Mouse (Mus musculus) brain, adult 2 months (tissue): ENCODE results near the gene Hemk1.

Source experiments
- DNase-seq: peaks from one replicate; pipeline ENCODE4 v3.0.0; 2011; ENCODE audit warnings: low read depth, low spot score

Gene Hemk1

DNA sequence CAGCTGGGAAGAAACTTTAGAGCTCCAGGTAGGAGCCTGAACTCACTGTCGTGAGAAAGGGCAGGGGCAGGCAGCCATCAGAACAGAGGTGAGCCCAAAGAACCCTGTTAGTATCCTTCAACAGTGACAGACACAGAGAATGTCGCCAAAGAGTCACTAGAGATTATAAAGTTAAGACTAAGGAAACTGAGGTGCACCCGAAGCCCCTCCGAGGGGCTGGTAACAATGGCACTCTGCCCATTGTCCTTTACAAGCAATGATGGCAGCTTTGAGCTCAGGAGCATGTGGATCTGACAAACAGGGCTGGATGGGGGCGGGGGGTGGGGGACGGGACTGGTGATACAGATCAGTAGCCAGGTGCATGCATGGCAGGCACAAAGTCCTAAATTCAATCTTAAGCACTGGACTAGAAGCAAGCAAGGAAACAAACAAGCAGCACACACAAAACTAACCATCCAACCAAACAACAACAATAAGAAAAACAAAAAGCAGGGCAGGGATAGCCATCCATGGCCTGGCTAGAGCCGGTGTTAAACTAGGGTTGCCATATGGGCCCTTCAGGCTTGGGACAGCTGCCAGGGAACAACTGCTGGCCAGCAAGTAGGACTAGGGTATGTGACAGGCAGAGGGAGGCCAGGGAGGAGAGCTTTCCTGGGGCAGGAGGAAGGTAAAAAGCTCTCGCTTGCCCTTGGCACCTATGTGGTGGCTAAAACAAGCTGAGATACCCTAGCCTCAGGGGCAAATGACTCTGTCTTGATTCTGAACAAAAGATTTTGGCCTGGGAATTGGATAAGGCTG is 5.2 kb upstream of the Hemk1 start:
- DNase-seq: peak; percentile 96

DNA sequence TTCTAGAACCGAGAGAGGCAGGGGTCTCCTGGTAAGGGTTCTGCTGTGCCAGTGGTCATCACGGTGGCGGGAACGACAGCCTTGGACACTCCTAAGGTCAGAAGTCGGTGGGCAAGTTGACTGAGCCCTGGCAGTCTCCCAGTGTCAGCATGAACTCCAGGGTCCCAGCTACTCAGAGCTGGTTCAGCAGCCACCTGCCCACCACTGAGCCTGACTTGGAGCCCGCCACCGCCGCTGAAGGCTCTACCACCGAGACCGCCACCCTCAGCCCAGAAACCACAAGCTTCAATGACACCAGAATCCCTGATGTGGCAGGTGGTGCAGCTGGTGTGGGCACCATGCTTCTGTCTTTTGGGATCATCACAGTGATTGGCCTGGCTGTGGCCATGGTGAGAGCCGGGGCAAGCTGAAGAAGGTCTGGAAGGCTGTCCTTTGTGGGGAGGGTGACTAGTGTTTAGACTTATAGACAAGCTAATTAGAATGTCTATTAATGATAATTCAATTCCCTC is 4.1 kb upstream of the Hemk1 start:
- no peak for DNase-seq

DNA sequence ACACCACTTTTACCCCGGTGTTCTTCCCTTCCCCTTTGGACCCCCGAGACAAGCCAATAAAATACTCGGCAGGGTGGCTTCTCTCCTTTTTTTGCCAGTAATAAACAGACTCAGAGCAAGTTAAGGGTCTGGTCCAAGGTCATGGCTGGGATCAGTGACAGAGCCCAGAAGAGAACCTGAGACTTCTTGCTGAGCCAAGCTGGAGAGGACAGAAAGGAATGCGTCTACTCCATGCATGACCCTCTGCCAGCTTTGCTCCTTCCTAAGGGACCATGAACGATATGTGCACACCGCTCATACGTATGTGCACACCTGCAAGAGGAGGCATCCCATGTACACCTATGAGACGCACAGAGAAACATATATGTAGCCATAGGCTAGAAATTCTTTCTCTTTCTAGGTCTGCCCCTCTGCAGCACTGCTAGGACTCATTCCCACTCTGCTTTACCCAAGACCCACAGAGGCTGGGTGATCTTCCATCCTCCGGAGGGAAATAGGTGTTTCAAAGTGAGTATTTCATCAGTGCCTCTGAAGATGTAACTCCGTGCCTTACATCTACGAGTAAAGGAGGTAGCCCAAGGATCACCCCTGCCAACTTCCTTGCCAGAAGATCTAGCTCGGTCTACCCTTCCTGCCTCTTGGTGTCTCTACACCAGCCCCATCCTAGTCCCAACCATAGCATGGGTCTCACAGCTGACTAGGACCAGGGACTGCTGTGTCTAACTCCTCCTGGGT is 2.9 kb upstream of the Hemk1 start:
- no peak for DNase-seq

DNA sequence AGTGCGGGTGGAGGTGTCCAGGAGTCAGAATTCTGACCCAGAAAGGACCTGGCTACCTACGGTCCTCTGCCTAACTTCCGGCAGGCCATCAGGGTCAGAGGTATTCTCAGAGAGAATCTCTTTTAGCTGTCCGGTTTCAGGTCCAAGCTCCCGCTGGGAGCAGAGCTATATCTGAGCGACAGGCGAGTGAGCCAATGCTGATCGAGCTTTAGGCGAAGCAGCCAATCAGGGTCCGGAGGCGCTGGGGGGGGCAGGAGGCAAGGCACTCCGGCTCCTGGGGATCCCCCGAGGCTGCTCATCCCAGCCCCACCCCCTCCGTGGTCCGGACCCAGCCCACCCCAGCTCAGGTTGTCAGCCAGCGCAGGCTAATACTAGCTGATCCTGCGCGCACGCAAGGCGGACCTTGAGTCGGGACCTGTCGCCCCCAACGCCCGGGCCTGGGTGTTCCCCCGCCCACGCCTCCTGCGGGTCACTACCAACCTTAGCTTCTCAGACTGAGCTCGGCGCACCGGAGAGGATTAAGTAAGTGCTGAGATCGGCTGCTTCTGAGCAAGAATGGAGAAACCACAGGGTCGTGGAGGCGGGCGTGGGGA is 2.2 kb upstream of the Hemk1 start, which contains the start of gene 6430571L13Rik:
Gene 6430571L13Rik, plus strand, starts transcription at position 336 of the 593 bp plus-strand sequence.
- DNase-seq: peak; percentile 99

DNA sequence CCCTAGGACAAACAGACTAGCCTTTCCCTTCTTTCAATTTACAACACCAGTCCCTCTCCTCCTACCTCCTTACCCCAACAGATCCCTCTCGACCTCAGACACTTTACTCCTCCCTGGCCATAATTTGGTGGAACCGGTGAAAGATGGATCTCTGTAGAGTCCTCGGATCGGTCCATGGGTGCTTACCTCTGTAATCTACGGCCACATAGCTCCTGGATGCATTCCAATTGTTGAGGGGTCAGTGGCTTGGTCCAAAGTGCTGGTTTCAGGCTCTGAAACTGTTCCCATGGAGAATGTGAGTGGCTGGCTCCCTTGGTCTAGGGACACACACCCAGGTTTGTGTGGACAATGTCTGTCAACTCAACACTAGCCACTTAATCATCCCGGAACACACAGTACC is 1.8 kb downstream of the Hemk1 start:
- no peak for DNase-seq

DNA sequence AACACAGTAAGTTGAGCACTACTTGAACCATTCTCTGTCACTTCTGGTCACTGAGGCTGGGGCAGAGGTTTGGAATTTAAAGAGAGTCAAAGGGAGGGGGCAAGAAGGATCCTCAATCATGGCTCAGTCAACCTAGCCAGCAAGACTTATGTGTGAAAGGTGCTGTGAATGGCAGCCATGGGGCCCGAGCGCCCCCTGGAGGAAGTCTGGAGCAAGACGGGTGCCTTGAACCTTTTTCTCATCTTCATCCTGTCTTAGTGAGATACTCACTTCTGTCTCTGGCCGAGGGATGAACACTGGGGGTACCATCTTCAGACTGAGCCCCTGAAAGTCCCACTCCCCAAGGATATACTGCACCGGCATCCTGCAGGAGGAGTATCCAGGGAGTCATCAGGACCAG is 2.2 kb downstream of the Hemk1 start:
- DNase-seq: peak; percentile 78

DNA sequence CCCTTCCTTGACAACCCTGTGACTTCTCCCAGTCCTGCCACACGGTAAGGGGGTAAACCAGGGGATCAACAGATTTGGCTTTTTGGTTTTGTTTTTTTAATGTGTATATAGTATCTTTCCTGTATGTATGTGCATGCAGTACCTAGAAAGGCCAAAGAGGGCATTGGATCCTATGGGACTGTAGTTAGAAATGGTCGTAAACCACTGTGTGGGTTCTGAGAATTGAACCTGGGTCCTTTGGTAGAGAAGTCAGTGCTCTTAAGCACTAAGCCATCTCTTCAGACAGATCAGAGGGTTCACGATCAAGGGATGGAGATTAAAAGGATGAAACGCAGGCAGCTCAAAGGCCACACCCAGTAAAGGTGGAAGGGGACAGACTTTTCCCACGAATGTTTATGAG is 3.1 kb downstream of the Hemk1 start:
- no peak for DNase-seq

DNA sequence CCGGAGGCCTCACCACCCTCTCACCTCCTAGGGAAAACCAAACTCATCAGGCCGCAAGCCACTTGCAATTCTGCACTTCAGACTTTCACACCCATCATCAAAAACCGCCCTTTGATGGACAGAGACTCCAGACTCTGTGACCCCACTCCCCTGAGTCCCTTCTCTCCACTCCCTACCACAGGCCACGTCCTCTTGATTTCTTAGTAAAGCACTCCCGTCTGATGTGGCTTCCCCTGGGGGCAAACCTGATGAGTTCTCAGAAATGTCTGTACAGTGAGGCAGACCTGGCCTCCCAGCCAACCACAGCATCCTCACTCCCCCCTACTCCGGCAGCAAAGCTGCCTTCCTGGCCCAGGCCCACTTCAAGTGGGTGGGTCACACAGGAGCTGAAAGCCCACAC is 3.8 kb downstream of the Hemk1 start:
- no peak for DNase-seq

DNA sequence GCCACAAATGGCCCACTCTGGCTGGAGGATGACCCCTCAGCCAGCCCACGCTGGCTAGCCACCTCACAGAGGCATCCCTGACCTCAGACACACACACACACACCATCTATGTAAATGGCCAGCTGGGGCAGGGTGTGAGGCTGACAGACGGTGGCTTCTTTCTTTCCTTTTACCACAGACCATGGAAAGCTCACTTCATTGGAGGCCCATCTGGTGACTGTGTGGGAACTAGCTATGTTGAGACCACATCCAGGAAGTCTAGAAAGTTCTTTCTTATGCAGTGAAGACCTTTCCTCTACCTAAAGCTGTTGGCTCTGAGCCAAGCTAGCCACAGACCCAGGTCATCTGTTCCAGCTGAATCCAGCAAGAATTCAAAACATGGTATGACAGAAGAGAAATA is 4.5 kb downstream of the Hemk1 start:
- DNase-seq: no peak

DNA sequence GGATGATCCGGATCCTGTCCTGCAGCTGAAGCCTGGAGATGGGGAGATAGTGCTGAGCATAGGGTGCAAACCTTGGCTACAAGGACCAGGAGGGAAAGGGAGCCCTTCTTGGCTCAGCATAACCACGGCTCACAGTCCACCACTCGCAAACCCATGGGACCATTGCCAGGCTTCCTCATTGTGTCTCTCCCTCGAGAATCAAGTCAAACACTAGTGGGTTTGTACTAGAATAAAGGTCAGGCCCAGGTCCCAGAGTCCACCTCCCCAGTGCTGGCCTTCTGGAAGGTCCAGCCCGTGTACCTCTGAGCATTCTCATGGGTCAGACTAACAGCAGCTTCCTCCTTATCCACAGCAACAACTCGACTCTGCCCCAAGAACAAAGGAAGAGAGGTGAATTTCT is 7.4 kb downstream of the Hemk1 start:
- DNase-seq: no peak

DNA sequence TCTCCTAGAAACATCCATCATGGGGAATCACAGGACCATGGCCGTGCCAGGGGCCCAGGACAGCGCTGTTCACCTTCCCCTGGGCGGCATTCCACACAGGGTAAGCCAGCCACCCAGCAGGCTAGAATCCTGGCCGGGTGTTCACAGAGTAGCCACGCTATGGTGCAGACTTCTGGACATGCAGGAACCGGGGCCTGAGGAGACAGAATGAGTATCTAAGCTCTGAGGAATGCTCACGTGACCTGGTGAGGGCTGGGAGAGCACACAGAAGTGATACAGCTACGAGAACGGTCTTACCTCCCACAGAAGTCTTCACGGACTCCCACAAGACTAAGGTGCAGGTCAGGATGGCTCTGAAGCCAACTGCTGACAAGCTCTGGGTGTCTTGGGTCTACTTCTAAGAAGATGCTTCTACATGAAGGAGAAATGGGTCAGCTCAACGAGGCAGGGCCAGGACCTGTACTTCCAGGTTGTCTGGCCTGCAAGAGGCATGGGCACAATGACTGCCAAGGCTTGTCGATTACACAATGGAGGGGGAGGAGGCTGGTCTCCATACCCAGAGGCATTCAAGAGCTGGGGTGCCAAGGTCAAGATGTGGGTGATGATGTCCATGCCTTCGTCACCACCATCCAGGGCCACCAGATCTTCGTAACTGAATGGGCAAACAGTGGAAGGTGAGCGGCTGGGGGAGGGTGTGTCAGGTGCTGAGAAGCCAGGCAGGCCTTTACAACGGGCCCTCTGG is 10.1 kb downstream of the Hemk1 start:
- no peak for DNase-seq

DNA sequence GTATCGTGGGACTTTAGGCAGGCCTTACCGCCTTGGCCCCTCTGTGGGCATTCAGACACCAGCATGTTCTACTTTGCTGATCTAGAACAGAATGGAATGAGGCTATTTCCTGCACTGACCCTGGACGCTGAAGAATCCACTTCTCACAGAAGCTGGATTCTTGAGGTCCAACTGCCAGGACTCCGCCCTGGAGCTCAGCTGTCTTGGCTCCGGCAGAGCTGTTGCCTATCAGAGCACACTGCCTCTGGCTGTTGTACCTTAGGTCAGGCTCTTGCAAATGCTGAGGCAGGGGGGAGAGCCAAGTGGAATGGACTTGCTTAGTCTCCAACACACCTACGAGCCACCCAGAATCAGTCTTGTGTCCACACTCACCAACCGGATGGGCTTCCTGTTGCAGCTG is 12.2 kb downstream of the Hemk1 start:
- DNase-seq: no peak

DNA sequence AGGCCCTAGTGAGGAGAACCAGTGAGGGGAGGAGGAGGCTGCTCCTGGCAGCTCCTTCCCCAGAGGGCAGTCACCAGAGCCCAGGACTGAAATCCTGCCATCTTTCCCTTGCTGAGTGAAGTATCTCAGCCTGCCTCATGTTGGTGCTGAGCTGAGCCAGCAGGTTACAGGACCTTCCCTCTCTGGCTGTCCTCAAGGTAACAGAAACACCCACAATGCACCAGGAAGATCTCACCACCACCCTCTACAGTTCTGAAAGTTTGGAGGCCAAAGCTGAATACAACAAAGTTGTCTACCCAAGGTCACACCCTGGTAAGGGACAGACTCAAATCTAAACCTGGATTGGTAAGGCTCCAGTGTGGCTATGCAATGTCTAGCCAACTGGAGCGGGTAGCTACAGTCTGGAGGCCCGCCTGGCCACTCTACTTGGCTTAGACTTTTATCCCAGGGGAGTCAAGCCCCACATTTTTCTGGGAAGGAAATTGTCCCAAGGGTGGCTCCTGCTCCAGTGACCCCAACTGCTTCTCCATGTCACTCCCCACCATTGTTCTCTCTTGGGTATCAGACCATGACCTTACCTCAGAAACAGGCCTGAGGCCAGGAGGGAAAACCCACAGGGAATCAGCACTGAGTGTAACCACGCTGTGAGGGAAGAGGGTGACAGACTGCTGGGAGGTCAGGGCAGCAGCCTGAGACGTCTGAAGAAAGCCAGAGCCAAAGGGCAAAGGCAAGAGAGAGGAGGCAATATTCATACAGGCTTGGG is 13.2 kb downstream of the Hemk1 start:
- no peak for DNase-seq

DNA sequence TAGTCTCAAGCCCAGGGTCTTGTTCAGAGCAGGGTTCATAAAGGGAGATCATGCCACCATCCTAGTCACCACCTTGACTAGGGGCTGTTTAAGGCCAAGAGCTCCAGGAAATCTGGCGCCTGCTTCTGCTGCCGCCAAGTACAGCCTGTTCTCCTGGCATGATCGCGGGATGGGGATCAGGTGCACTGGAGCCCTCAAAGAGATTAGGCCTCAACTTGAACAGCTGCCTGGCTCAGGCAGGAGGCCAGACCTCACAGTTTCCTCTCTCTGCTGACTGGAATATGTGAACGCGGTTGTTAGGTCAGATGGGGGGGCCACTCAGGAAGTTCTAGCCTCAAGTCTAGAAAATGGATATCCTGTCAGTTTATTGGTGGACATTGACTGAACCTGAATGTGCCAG is 14.6 kb downstream of the Hemk1 start:
- DNase-seq: peak; percentile 81

DNA sequence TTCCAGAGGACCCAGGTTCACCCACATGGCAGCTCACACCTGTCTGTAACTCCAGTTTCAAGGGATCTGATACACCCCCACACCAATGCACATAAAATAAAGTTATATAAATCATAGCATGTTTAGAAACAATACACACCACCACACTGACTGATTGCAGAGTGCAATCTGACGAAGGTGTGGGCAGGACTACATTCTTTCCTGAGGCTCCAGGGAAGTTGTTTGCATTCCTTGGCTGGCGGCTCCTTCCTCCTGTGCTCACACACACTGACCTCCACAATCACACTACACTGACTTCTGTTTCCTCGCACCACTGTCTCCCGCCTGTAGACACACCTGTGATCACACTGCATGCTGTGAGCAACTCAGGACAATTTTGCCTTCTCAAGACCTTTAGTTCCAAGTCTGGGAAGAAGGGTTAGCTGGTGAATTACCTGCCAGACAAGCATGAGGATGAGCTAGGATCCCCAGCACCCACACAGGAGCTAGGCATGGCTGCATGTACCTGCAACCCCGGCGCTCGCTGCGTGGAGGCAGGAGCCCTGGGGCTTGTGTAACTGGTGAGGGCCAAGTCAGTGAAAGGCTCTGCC is 15.6 kb downstream of the Hemk1 start:
- no peak for DNase-seq

DNA sequence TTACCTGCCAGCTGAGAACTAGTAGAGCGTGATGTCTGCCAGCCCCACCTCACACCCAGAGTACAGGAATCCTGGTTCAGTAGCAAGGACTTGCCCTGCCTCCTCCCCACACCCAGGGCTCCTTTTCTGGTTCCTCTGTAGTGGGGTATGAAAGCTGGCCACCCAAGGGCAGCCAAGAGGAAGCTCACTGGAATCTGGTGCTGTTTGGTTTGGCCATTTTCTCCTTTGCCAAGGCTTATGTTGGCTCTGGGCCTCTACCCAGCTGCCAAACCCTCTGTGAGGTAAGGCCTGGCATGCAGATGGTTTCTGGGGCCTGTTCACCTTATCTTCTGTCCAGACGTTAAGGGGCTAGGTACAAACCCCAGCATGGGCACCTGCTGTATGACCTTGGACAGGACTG is 22.4 kb downstream of the Hemk1 start:
- DNase-seq: no peak

DNA sequence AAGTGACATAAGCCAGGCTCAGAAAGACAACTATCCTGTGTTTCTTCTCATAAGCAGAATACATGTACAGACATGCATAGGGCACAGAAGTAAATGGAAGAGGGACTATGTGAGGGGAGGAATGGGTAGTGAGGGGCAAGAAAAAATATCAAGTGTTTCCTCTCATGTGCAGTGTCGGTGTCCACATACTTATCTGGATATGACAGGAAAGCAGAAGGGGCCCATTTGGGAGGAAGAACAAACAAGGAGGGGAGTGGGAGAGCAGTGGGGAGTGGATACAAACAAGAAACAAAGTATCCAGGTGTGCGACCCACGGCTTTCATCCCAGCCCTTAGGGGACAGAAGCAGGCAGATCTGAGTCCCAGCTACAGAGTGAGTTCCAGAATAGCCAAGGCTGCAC is 24.2 kb downstream of the Hemk1 start:
- DNase-seq: no peak

DNA sequence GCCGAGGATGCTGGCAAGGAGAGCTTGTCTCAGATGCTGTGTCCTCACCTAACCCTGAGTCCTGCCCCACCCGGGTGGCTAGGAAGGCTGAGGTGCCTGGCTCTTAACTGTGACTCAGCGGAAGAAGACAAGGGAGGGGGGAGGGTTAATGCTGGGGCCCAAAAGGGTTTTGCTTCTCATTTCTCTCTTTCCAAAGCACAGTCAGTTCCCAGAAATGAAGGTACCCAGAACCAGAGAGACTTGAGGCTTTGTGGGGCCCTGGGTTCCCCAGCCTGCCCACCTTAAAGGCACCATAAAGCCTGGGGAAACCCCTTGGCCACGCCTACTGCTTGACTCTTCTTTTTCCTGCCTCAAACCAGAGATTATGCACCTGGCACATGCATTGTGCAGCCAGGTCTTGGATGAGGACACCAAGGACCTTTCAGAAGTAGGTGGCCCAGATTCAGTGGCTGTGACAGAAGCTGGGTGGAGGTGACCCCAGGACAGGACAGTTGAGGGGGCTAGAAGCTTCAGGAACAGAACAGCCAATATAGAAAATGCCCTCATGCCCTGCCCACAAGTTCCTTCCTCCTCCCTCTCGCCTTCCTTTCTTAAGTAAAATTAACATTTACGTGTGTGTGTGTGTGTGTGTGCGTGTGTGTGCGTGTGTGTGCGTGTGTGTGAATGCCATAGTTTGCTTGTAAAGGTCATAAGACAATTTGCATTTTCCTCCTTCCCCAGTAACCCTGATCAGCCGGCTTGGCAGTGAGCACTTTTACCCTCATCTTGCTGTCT is 25.2 kb downstream of the Hemk1 start:
- peak; percentile 63 for DNase-seq

DNA sequence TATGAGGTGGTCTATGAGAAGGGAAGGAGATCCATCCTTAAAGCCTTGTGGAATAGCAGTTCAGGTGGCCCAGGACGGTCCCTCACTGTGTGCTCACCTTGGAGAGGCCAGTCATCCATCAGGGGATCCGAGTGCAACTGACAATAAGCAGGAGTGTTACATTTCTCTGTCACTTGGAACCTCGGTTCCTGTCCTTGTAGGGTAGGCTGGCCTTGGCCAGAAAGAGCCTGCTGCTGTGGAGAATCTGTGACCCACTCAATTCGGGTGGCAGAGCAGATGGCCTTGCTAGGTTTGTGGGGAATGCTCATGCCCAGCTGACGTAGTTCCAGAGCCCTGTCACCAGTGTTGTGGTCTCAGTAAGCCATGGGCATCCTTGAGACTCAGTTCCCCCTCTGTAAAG is 28.6 kb downstream of the Hemk1 start:
- DNase-seq: no peak

DNA sequence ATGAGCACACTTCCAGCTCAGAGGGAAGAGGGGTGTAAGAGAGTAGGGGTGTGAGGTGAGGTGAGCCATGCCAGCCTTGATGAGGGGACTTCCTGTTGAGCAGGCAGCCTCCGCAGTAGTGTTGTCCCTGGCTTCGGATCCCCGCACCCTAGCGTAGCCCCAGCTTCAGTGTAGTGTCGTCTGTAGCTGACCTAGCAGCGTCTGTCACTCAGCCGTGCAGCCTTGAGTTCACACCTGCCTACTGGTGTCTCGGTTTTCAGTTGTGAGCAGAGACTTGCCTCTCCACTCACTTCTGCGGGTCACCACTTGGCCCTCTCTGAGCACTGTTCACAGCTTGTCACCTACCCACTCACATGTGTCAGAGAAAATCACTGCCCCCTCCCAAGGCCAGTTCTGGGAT is 29.0 kb downstream of the Hemk1 start:
- DNase-seq: no peak
